Mouse (Mus musculus) C2C12 (cell line): ENCODE measurements at regions not wholly inside any gene's neighbourhood (a gene's known extent, or its start where the extent isn't known, plus 50 kb on each side); places are given as distances from the start of the nearest gene placed in this dataset.

Experiments
- CTCF ChIP-seq: IDR thresholded peaks from one replicate; pipeline ENCODE4 v1.5.1; 2011; ENCODE audit not compliant: control insufficient read depth, insufficient read depth, insufficient read length
- FOSL1 ChIP-seq: IDR thresholded peaks from one replicate; pipeline ENCODE4 v1.8.0; 2011; ENCODE audit warnings: mild to moderate bottlenecking, low read length; ENCODE audit not compliant: poor library complexity, insufficient read depth, severe bottlenecking
- MAX ChIP-seq: IDR thresholded peaks from one replicate; pipeline ENCODE4 v1.6.1; 2011; ENCODE audit warnings: mild to moderate bottlenecking, control low read depth

DNA sequence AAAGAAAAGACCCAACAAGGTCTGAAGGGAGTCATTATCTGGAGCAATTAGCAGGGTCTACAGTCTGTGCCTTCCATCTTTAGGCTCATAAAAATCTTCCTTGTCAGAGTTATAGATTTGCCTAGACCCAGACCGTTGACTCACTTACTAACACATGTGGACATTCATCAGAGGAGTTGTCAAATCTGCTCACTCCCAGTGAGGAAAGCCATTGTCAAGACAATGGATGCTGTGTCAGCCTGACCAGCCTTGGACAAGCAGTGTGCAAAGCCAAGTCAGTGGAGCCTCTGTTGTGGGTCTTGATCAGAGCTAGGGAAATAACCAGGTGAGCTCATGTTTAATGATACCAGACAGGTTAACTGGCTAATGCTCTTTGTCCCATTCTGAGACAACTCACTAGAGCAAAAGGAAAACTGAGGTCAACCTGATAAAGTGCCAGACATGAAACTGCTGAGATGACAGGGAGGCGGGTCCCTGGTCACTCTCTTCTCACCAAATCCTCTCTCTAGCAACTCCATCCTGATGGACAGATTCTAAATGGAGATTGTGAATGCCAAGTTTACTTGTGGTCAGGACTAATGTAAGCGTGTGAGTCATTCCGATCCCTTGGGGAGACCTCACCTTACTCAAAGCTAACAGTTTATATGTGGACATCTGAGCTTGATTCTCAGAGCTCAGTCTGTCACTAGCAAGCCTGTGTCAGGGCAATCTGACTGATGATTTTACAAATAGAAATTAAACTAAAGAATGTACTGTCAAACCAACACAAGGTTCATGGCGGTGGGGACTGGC is 320.6 kb upstream of the Gm26657 start:
- peak; percentile 89 for TF ChIP-seq FOSL1
- TF ChIP-seq MAX: no peak
- TF ChIP-seq CTCF: no peak
